Mouse (Mus musculus): ENCODE measurements around the gene Tnpo1.

DNA sequence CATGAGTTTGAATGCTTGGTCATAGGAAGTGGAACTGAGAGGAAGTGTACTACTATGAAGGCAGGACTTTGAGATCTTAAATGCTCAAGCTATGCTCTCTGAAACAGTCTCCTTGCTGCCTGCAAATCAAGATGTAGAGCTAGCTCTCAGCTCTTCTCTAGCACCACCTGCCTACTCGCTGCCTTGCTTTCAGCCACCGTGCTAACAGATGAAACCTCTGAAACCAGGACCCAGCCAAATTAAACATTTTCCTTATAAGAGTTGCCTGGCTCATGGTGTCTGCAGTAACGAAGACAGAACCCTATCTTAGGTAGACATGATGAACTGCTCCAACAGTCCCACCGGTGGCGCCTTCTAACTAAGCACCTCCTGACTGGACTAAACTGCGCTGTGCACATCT, 46.8 kb downstream of the Tnpo1 start:
- TF ChIP-seq CTCF (IDR thresholded peaks at IDR 0.05; ENCODE audit: low read depth, low read length) (no peak), POLR2A (IDR thresholded peaks at IDR 0.05; ENCODE audit: insufficient read depth, low read length) (no peak), EP300 (IDR thresholded peaks at IDR 0.05; ENCODE audit: insufficient read depth, low read depth, low read length) (no peak)
